Mouse (Mus musculus): ENCODE measurements around the gene Rpl12. TPM values are rescaled to one million over a fixed set of nuclear protein-coding genes. Genes with fewer than 3 reads are reported as not detected.
A peak's percentile ranks its signal among the peaks of the same experiment; 100 is the strongest.

The Rpl12 gene
- polyA plus RNA-seq, 1 experiment, result 17.4 TPM

DNA sequence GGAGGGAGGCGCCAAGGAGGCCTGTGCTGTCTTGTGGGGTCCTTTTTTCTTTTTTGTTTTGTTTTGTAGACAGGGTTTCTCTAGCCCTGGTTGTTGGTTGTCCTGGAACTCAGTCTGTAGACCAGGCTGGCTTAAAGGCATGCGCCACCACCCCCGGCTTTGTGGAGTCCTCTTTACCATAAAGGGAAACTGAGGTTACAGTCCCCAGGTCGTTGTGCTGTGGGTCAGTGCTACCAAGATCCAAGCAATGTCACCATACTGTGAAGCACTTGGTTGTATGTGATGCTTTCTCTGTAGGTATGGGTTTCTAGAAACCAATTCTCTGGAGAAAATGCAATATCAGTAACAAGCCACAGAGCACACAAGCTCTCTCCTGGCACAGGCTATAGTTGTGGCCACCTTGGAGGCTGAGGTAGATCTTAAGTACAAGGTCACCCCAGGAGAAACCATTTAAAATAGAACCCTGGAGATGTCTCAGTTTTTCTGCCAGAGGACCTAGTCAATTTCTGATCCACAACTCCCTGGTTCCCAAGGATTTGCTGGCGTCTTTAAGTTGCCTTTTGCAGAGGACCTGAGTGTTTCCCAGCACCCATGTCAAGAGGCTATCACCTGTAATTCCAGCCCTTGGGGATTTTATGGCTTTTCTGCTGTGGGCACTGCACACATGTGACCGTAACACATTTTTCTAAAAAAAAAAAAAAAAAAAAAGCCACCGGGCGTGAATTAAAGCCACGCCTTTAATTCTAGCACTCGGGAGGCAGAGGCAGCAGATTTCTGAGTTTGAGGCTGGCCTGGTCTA is 3.5 kb downstream of the Rpl12 start:
- TF ChIP-seq CTCF (IDR thresholded peaks at IDR 0.05; ENCODE audit: low read depth, low read length) (no peak), POLR2A (IDR thresholded peaks at IDR 0.05; ENCODE audit: borderline replicate concordance, low read depth, low read length) (no peak)
- H3K4me3 ChIP-seq (ENCODE audit: insufficient read depth, low read length), result peak overlapping the region; percentile 14; the same call in 1 of the 2 replicates
- H3K27ac ChIP-seq (ENCODE audit: insufficient read depth, low read depth, low read length), result peak overlapping the region; percentile 39
- peaks cover 38% of the 10 kb centered on the region for H3K4me1 ChIP-seq (ENCODE audit: control insufficient read depth, insufficient read depth, low read length)

DNA sequence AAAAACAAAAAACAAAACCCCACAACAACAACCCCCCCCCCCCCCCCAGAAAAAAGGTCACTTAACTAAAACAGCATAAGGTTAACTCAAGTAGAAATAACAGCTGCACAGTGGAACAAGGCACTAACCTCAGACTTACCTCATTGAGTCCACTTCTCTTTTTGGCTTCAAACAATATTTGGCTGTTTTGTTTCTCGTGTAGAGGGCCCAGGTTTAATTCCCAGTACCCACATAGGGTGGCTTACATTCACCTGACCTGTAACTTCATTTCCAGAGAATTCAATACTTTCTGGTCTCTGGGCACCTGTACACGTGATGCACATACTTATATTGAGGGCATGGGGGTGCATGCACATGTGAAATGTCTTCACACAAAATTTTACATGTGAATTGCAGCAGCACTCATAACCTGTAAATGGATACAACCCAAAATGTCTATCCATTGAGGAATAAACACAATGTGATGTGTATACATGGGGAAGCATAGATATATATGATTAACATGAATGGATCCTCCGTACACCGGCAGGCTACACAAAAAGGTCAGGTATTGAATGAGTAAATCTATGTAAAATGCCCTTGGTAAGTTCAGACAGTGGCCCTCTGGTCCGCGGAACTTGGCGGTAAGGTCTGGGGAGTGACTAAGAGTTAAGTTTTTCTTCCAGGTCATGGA is 4.3 kb downstream of the Rpl12 start:
- TF ChIP-seq CTCF (IDR thresholded peaks at IDR 0.05; ENCODE audit: low read depth, low read length), result no peak
- TF ChIP-seq POLR2A (IDR thresholded peaks at IDR 0.05; ENCODE audit: borderline replicate concordance, low read depth, low read length), result no peak
- Histone ChIP-seq H3K4me3 (ENCODE audit: insufficient read depth, low read length) (peak overlapping the region; percentile 80; the same call in 1 of the 2 replicates), H3K27ac (ENCODE audit: insufficient read depth, low read depth, low read length) (peak overlapping the region; percentile 97), H3K4me1 (ENCODE audit: control insufficient read depth, insufficient read depth, low read length) (peaks cover 38% of the 10 kb centered on the region)

DNA sequence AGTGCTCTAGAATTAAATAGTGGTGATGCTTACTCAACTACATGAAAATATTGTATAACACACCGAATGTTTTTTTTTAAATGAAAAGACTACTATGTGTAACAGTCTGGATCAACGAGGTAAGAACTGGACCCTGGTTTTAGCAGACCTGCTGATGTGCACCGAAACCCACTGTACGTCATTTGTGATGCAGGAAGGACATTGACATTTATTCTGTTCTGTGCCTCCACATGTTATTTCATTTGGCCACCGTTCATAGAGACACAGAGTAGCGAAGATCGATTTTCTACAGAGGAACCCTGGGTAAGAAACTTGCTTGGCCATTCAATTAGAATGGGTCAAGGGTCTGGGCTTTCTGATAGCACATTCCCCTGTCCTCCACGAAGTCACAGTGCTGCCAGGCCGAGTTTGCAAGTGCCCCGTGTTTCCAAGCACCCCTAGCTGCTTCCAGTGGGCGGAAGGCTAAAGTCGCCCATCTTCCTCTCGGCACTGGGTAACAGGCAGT is 4.9 kb downstream of the Rpl12 start:
- Histone ChIP-seq H3K4me1 (ENCODE audit: control insufficient read depth, insufficient read depth, low read length) (peaks cover 38% of the 10 kb centered on the region), H3K4me3 (ENCODE audit: insufficient read depth, low read length) (peak overlapping the region; percentile 80), H3K27ac (ENCODE audit: insufficient read depth, low read depth, low read length) (peak overlapping the region; percentile 97)
- TF ChIP-seq CTCF (IDR thresholded peaks at IDR 0.05; ENCODE audit: low read depth, low read length) (no peak), POLR2A (IDR thresholded peaks at IDR 0.05; ENCODE audit: borderline replicate concordance, low read depth, low read length) (no peak)

DNA sequence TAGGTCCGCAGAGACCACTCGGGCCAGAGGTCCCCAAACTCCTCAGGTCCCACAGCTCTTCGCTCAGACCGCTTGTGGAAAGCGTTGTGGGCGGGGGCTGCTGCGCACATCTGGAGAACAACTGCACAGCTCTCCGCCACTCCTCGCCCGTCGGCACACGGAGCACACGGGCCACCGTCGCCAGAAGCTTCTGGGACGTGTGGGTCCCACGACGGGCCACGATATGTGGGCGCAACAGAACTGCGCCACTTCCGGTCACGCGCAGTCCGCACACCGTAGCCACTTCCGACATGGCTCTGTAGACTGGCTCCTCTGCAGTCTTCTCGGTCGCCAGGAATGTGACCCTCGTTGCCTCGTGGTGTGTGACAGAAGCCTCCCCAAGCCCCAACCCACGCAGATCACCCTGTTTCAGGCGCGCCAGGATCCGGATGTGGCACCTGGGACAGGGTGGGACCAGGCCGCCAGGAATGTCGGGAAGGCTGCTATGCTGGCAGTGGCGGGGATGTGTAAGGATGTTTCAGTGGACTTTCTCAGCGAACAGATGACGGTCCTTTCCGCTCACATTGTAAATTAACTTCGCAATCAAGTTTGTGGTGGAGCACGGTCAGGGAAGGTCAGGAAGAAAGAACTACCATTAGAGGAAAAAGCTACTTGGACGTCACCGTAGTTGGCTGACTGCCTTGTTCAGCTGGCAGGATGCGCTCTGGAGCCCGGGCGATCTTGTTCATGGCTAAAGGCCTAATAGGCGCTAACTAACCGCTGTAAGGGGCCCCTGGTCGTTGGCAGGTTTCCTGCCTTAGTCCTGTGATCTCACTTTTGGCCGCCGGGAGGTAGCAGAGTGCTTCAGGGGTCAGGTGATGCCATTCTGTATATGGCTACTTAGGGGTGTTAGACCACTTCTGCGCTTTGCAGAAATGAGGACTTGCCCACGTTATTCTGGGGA is 5.6 kb downstream of the Rpl12 start:
- TF ChIP-seq CTCF (IDR thresholded peaks at IDR 0.05; ENCODE audit: low read depth, low read length), result no peak; the same call in 1 of the 2 replicates
- TF ChIP-seq POLR2A (IDR thresholded peaks at IDR 0.05; ENCODE audit: borderline replicate concordance, low read depth, low read length), result no peak
- Histone ChIP-seq H3K4me3 (ENCODE audit: insufficient read depth, low read length) (peak overlapping the region; percentile 80), H3K4me1 (ENCODE audit: control insufficient read depth, insufficient read depth, low read length) (peaks cover 38% of the 10 kb centered on the region), H3K27ac (ENCODE audit: insufficient read depth, low read depth, low read length) (peak overlapping the region; percentile 97)

DNA sequence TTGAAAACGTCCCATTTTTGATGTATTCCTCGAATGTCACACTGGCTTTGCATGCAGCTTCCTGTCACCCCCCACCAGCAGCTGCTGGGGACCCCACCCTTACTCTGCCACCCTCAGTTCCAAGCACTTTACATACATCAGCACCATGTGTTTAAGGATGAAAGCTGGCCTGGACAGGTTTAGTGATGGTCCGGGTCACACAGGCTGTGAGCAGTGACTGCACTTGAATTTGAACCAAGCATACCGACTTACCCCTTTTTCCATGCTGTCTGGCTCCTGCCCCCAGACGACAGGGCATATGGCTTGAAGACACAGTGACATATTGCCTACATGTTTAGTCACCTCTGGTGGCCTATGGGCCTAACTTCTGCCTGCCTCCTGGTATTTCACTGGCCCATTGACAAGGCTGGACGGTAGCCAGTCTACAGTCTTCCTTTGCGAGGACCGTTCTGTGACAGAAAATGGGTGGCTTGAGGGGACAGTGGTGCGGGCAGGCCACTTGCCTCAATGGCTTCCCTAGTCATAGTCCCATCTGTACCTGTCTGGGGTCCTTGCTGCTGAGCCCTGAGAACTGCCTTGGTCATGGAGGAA is 6.8 kb downstream of the Rpl12 start:
- H3K27ac ChIP-seq (ENCODE audit: insufficient read depth, low read depth, low read length), result peak overlapping the region; percentile 97
- H3K4me1 ChIP-seq (ENCODE audit: control insufficient read depth, insufficient read depth, low read length), result peaks cover 38% of the 10 kb centered on the region
- H3K4me3 ChIP-seq (ENCODE audit: insufficient read depth, low read length), result peak overlapping the region; percentile 80
- TF ChIP-seq CTCF (IDR thresholded peaks at IDR 0.05; ENCODE audit: low read depth, low read length), result no peak
- no peak for TF ChIP-seq POLR2A (IDR thresholded peaks at IDR 0.05; ENCODE audit: borderline replicate concordance, low read depth, low read length)

DNA sequence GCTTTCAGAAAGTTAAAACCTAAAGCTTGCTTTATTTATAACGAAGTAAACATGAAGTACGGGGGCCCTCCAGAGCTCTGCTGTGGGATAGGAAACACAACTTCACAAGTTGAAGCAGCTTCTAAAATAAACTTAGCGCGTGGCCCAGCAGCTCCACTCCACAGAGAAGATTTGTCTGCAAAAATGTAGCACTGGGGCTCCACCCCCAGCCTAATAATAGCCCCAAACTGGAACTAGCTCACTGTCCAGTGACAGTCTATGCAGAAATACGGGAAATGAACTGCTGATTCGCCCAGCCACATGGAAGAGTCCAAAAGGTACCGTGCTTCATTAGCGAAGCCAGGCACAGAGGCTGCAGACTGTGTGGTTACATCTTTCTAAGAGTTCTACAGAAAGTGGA is 8.0 kb downstream of the Rpl12 start:
- TF ChIP-seq CTCF (IDR thresholded peaks at IDR 0.05; ENCODE audit: low read depth, low read length), result no peak
- TF ChIP-seq POLR2A (IDR thresholded peaks at IDR 0.05; ENCODE audit: borderline replicate concordance, low read depth, low read length), result no peak
- H3K27ac ChIP-seq (ENCODE audit: insufficient read depth, low read depth, low read length), result peak overlapping the region; percentile 97
- H3K4me3 ChIP-seq (ENCODE audit: insufficient read depth, low read length), result peak overlapping the region; percentile 44
- H3K4me1 ChIP-seq (ENCODE audit: control insufficient read depth, insufficient read depth, low read length), result peaks cover 35% of the 10 kb centered on the region

DNA sequence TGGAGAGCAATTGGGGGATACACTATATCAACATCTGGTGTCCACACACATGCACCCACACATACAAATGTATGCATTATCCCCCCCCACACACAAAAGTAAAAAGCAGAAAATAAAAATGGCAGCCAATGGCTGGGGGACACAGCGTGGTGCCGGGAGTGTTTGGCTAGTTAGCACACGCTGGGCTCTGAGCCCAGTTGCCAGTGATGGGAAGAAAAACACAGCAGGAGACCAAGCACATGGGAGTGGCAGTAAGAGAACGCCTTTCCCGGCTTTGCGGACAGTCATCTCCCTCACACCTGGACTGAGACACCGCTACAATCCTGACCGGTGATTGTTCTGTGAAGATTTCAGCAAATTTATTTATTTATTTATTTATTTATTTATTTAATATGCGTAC is 9.9 kb downstream of the Rpl12 start:
- Histone ChIP-seq H3K27ac (ENCODE audit: insufficient read depth, low read depth, low read length) (no peak overlapping the region), H3K4me1 (ENCODE audit: control insufficient read depth, insufficient read depth, low read length) (peaks cover 27% of the 10 kb centered on the region), H3K4me3 (ENCODE audit: insufficient read depth, low read length) (no peak overlapping the region)
- no peak for TF ChIP-seq POLR2A (IDR thresholded peaks at IDR 0.05; ENCODE audit: borderline replicate concordance, low read depth, low read length)
- TF ChIP-seq CTCF (IDR thresholded peaks at IDR 0.05; ENCODE audit: low read depth, low read length), result no peak

DNA sequence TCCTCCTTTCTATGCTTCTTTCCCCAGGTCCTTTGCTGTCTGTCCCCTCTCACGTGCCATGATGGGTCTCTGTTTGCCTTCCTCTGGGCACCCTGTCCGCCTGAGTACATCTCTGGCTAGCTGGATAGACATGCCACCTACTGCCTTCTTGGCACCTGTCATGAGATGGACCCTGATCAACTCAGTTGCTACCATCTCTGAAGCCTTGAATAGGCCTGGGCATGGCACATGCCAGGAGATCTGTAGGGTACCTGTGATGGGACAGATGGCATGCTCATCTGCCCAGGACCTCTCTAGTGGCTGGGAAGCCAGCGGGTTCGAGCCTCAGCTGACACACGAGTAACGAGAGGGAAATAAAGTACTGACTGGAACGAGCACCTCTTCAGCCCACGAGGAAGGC is 12.9 kb downstream of the Rpl12 start:
- Histone ChIP-seq H3K27ac (ENCODE audit: insufficient read depth, low read depth, low read length) (no peak overlapping the region), H3K4me3 (ENCODE audit: insufficient read depth, low read length) (no peak overlapping the region), H3K4me1 (ENCODE audit: control insufficient read depth, insufficient read depth, low read length) (peaks cover 13% of the 10 kb centered on the region)
- TF ChIP-seq POLR2A (IDR thresholded peaks at IDR 0.05; ENCODE audit: borderline replicate concordance, low read depth, low read length) (no peak), CTCF (IDR thresholded peaks at IDR 0.05; ENCODE audit: low read depth, low read length) (no peak)

DNA sequence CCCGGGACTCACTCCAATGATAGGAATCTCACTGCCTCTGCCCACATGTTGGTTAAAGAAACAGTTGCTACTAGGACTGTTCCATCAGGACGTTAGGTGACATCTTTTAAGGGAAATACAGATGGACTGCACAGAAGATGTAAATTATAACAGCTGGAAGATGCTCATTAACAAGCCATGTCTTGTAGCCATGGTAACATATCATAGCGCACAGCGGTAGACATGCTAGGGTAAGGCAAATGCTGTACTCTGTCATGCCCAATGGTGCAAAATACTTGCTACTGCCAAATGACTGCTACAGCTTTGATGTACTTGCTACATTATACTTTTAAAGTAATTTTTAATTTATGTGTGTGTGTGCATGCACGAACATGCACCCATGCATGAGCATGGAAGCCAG is 15.8 kb downstream of the Rpl12 start:
- TF ChIP-seq POLR2A (IDR thresholded peaks at IDR 0.05; ENCODE audit: borderline replicate concordance, low read depth, low read length), result no peak
- no peak for TF ChIP-seq CTCF (IDR thresholded peaks at IDR 0.05; ENCODE audit: low read depth, low read length)
- Histone ChIP-seq H3K27ac (ENCODE audit: insufficient read depth, low read depth, low read length) (no peak overlapping the region), H3K4me1 (ENCODE audit: control insufficient read depth, insufficient read depth, low read length) (peaks cover 3% of the 10 kb centered on the region; the same call in 1 of the 2 replicates), H3K4me3 (ENCODE audit: insufficient read depth, low read length) (no peak overlapping the region)

Measured in bone marrow macrophage, adult 2 months (primary cell).